In genomic region chr11:109610795-109611302, GRCm38 (mm10) we compare ENCODE assay signal across 8 mouse cellular contexts. TPM values are rescaled to one million over a fixed set of nuclear protein-coding genes. Genes with fewer than 3 reads are reported as not detected.
DNase-seq lines count a peak whose midpoint lies in the region; ATAC-seq and TF ChIP-seq lines count a peak whose summit lies in the region.

No protein-coding gene starts in this region.

- H3K4me2 ChIP-seq in intestine, embryonic 14.5 days (ENCODE audit: low read length), result peak overlapping the region; percentile 81
- H3K4me2 ChIP-seq in myocyte (ENCODE audit: low read depth), result peak overlapping the region; percentile 82

- H3ac ChIP-seq in myocyte (ENCODE audit: control insufficient read depth, insufficient read length), result peak overlapping the region; percentile 45

- no peak; the same call in none of the 2 replicates for ATAC-seq in intestine, embryonic 14.5 days (replicated peaks; ENCODE audit: low FRiP score, low TSS enrichment, low read depth)

- under 1% methylated on average over 26 of the region's 26 CpGs for WGBS in intestine, embryonic 14.5 days

- TF ChIP-seq POLR2A in cortical plate, adult 2 months (IDR thresholded peaks at IDR 0.05; ENCODE audit: extremely low read depth, insufficient read depth, low read length), result no peak
- no peak for TF ChIP-seq POLR2A in myocyte (IDR thresholded peaks at IDR 0.05; ENCODE audit: insufficient read length, low read depth)

- H3K36me3 ChIP-seq in intestine, embryonic 14.5 days (ENCODE audit: control insufficient read depth, insufficient read depth, low read length), result no peaks in the 10 kb centered on the region
- H3K36me3 ChIP-seq in myocyte (ENCODE audit: control insufficient read depth, insufficient read depth), result no peaks in the 10 kb centered on the region

- peak; percentile 37 for DNase-seq in layer of hippocampus, adult 9-10 months (ENCODE audit: low spot score)
- no peak for DNase-seq in layer of hippocampus, adult 18-20 months (ENCODE audit: low spot score in 2 of 2)
- no peak for DNase-seq in intestine, embryonic 14.5 days (ENCODE audit: low spot score)
- DNase-seq in T-cell, adult 2 months (ENCODE audit: low spot score), result no peak
- no peak for DNase-seq in adrenal gland, adult 8-10 months
- DNase-seq in spleen, adult 18-20 months, result no peak

- H3K4me3 ChIP-seq in cortical plate, adult 2 months (ENCODE audit: insufficient read depth, low read length), result peak overlapping the region; percentile 78
- peak overlapping the region; percentile 87 for H3K4me3 ChIP-seq in intestine, embryonic 14.5 days (ENCODE audit: low read depth, low read length)
- peak overlapping the region; percentile 85 for H3K4me3 ChIP-seq in myocyte

- H3K9ac ChIP-seq in intestine, embryonic 14.5 days (ENCODE audit: low read length), result peak overlapping the region; percentile 86

- peak overlapping the region; percentile 72 for H3K27ac ChIP-seq in cortical plate, adult 2 months (ENCODE audit: insufficient read depth, low read length)
- peak overlapping the region; percentile 79 for H3K27ac ChIP-seq in intestine, embryonic 14.5 days (ENCODE audit: low read depth)

- TF ChIP-seq CTCF in cortical plate, adult 2 months (IDR thresholded peaks at IDR 0.05; ENCODE audit: extremely low read depth, insufficient read depth, low read length), result no peak

- H3K9me3 ChIP-seq in intestine, embryonic 14.5 days (ENCODE audit: control insufficient read depth, low read length), result no peaks in the 10 kb centered on the region

- peaks cover 51% of the 10 kb centered on the region for H3K79me2 ChIP-seq in myocyte (ENCODE audit: control insufficient read depth, insufficient read depth)

- H3K27me3 ChIP-seq in intestine, embryonic 14.5 days (replicated peaks; ENCODE audit: control insufficient read depth, insufficient read depth, low read length), result no peaks in the 10 kb centered on the region
- no peaks in the 10 kb centered on the region for H3K27me3 ChIP-seq in myocyte (ENCODE audit: control insufficient read depth, insufficient read depth, insufficient read length)

- H3K4me1 ChIP-seq in cortical plate, adult 2 months (ENCODE audit: control insufficient read depth, insufficient read depth, low read length), result peaks cover 6% of the 10 kb centered on the region; the same call in 1 of the 2 replicates
- H3K4me1 ChIP-seq in intestine, embryonic 14.5 days (replicated peaks; ENCODE audit: control insufficient read depth, insufficient read depth, low read length), result peaks cover 19% of the 10 kb centered on the region

TF ChIP-seq in myocyte, 11 proteins besides CTCF, POLR2A, EP300 and RAD21:
- TF ChIP-seq MYOD1 (IDR thresholded peaks at IDR 0.05; ENCODE audit: control insufficient read depth in 1 of 3, insufficient read length in 2 of 3, low read depth in 2 of 3), result peak in 1 of 3 experiments; percentile 24
- TF ChIP-seq REST (IDR thresholded peaks at IDR 0.05; ENCODE audit: insufficient read depth, insufficient read length), result no peak

RNA-seq across cellular contexts. Expression of gene Wipi1, which starts 0.9 kb away (rescaled TPM):
- total RNA-seq in layer of hippocampus, adult 18-20 months (2021), result 10 to 100 TPM; 21.1 to 21.6 TPM
- polyA plus RNA-seq in cortical plate, adult 2 months (2012; rRNA removed), result 19.6 and 20.2 TPM in 2 replicates
- 18.0 and 18.2 TPM in 2 replicates for polyA plus RNA-seq in intestine, embryonic 14.5 days (2014; fragmentation: Nextera tagmentation; extraction: Ambion mirVana)
- 71.9 TPM for polyA plus RNA-seq in myocyte (2012; fragmentation: generic; extraction: Trizol)
- 10 to 100 TPM; 32.2 to 43.7 (median 40.0) TPM for total RNA-seq in adrenal gland, adult 8-10 months (2022)

RNA-seq across cellular contexts. Expression of gene Prkar1a, which starts 38.4 kb away (rescaled TPM):
- total RNA-seq in layer of hippocampus, adult 18-20 months (2021), result 100 to 1,000 TPM; 567 to 586 TPM
- 415 and 426 TPM in 2 replicates for polyA plus RNA-seq in cortical plate, adult 2 months (2012; rRNA removed)
- polyA plus RNA-seq in intestine, embryonic 14.5 days (2014; fragmentation: Nextera tagmentation; extraction: Ambion mirVana), result 328 and 365 TPM in 2 replicates
- 406 TPM for polyA plus RNA-seq in myocyte (2012; fragmentation: generic; extraction: Trizol)
- total RNA-seq in adrenal gland, adult 8-10 months (2022), result 100 to 1,000 TPM; 388 to 483 (median 411) TPM
